Comparison of ENCODE assay signal across 30 mouse cellular contexts in genomic region chr12:106514057-106514456, GRCm38 (mm10).
DNase-seq lines count a peak whose midpoint lies in the region; ATAC-seq and TF ChIP-seq lines count a peak whose summit lies in the region.
"Had no signal": no experiment of that assay in that cellular context is flagged by ENCODE, and none has a peak within 500 bp of the region (broad histone marks: within the 10 kb centered on the region; RNA-seq: fewer than 3 reads in every experiment).

No protein-coding gene starts in this region.

- TF ChIP-seq CTCF in intestine, postnatal 0 days (IDR thresholded peaks at IDR 0.05; ENCODE audit: low read depth): no peak

- H3K27ac ChIP-seq in intestine, embryonic 14.5 days (ENCODE audit: low read depth): no peak overlapping the region
- no peak overlapping the region for H3K27ac ChIP-seq in intestine, postnatal 0 days (ENCODE audit: low read depth, low read length)
- 0 out of 2 replicates have a peak overlapping the region, but pooled peaks have one; percentile 33 for H3K27ac ChIP-seq in midbrain, embryonic 10.5 days (replicated peaks)
- H3K27ac ChIP-seq in midbrain, embryonic 14.5 days (replicated peaks; ENCODE audit: low read depth, low read length): no peak overlapping the region
- no peak overlapping the region for H3K27ac ChIP-seq in intestine, embryonic 15.5 days
- H3K27ac ChIP-seq: forebrain, embryonic 10.5 days; heart, embryonic 15.5 days; hindbrain, embryonic 13.5 days had no signal

- no peak overlapping the region for H3K4me3 ChIP-seq in intestine, embryonic 14.5 days (ENCODE audit: low read depth, low read length)
- H3K4me3 ChIP-seq in intestine, postnatal 0 days (ENCODE audit: low read depth, low read length): no peak overlapping the region
- H3K4me3 ChIP-seq in midbrain, embryonic 10.5 days: no peak overlapping the region
- no peak overlapping the region for H3K4me3 ChIP-seq in midbrain, embryonic 14.5 days (replicated peaks; ENCODE audit: low read depth, low read length)
- H3K4me3 ChIP-seq in intestine, embryonic 15.5 days (replicated peaks): no peak overlapping the region
- H3K4me3 ChIP-seq: forebrain, embryonic 10.5 days; forebrain, embryonic 15.5 days; heart, embryonic 12.5 days; heart, embryonic 15.5 days; hindbrain, embryonic 10.5 days; hindbrain, embryonic 13.5 days had no signal

- no peak overlapping the region for H3K9ac ChIP-seq in intestine, embryonic 14.5 days (ENCODE audit: low read length)
- no peak overlapping the region for H3K9ac ChIP-seq in intestine, postnatal 0 days (ENCODE audit: low read depth, low read length)
- H3K9ac ChIP-seq in midbrain, embryonic 14.5 days (replicated peaks; ENCODE audit: low read length): no peak overlapping the region
- H3K9ac ChIP-seq in intestine, embryonic 15.5 days: no peak overlapping the region
- H3K9ac ChIP-seq: forebrain, embryonic 15.5 days; heart, embryonic 12.5 days; heart, embryonic 15.5 days; hindbrain, embryonic 13.5 days had no signal

- ATAC-seq in intestine, embryonic 14.5 days (replicated peaks; ENCODE audit: low FRiP score, low TSS enrichment, low read depth): peak; percentile 55; the same call in 1 of the 2 replicates
- ATAC-seq in intestine, postnatal 0 days: no peak
- no peak for ATAC-seq in midbrain, embryonic 14.5 days (ENCODE audit: low FRiP score, low TSS enrichment)
- ATAC-seq in intestine, embryonic 15.5 days: peak; percentile 75
- ATAC-seq: hindbrain, embryonic 16.5 days; Patski had no signal

- intact Hi-C loops in left cerebral cortex, postnatal 14 days (cut with DNase I): no loop called here

- H3K9me3 ChIP-seq in intestine, embryonic 14.5 days (ENCODE audit: control insufficient read depth, low read length): no peaks in the 10 kb centered on the region
- no peaks in the 10 kb centered on the region for H3K9me3 ChIP-seq in intestine, postnatal 0 days (ENCODE audit: control insufficient read depth)
- H3K9me3 ChIP-seq in midbrain, embryonic 10.5 days (replicated peaks): no peaks in the 10 kb centered on the region
- H3K9me3 ChIP-seq in midbrain, embryonic 14.5 days (ENCODE audit: control insufficient read depth, low read length): no peaks in the 10 kb centered on the region
- no peaks in the 10 kb centered on the region for H3K9me3 ChIP-seq in intestine, embryonic 15.5 days
- H3K9me3 ChIP-seq: forebrain, embryonic 10.5 days; forebrain, embryonic 15.5 days; heart, embryonic 12.5 days; heart, embryonic 15.5 days; hindbrain, embryonic 10.5 days; hindbrain, embryonic 13.5 days had no signal

- H3K4me1 ChIP-seq in intestine, embryonic 14.5 days (replicated peaks; ENCODE audit: control insufficient read depth, insufficient read depth, low read length): no peaks in the 10 kb centered on the region
- H3K4me1 ChIP-seq in intestine, postnatal 0 days (replicated peaks; ENCODE audit: control insufficient read depth, insufficient read depth, low read length): no peaks in the 10 kb centered on the region
- peaks cover 21% of the 10 kb centered on the region for H3K4me1 ChIP-seq in midbrain, embryonic 10.5 days
- H3K4me1 ChIP-seq in midbrain, embryonic 14.5 days (ENCODE audit: control insufficient read depth, insufficient read depth, low read length): no peaks in the 10 kb centered on the region
- no peaks in the 10 kb centered on the region for H3K4me1 ChIP-seq in intestine, embryonic 15.5 days (replicated peaks)
- H3K4me1 ChIP-seq: heart, embryonic 15.5 days had no signal

- no peak overlapping the region for H3K4me2 ChIP-seq in intestine, embryonic 14.5 days (ENCODE audit: low read length)
- no peak overlapping the region for H3K4me2 ChIP-seq in intestine, postnatal 0 days (replicated peaks; ENCODE audit: low read depth)
- H3K4me2 ChIP-seq in midbrain, embryonic 14.5 days (ENCODE audit: low read length): no peak overlapping the region
- no peak overlapping the region for H3K4me2 ChIP-seq in intestine, embryonic 15.5 days (replicated peaks)
- H3K4me2 ChIP-seq: forebrain, embryonic 15.5 days; heart, embryonic 12.5 days; heart, embryonic 15.5 days; hindbrain, embryonic 13.5 days had no signal

- no peaks in the 10 kb centered on the region for H3K36me3 ChIP-seq in intestine, embryonic 14.5 days (ENCODE audit: control insufficient read depth, insufficient read depth, low read length)
- no peaks in the 10 kb centered on the region for H3K36me3 ChIP-seq in intestine, postnatal 0 days (ENCODE audit: control insufficient read depth, insufficient read depth)
- no peaks in the 10 kb centered on the region for H3K36me3 ChIP-seq in midbrain, embryonic 10.5 days
- no peaks in the 10 kb centered on the region for H3K36me3 ChIP-seq in midbrain, embryonic 14.5 days (ENCODE audit: control insufficient read depth, insufficient read depth, low read length)
- no peaks in the 10 kb centered on the region for H3K36me3 ChIP-seq in intestine, embryonic 15.5 days
- H3K36me3 ChIP-seq: forebrain, embryonic 10.5 days; forebrain, embryonic 15.5 days; G1E; heart, embryonic 12.5 days; heart, embryonic 15.5 days; hindbrain, embryonic 10.5 days; hindbrain, embryonic 13.5 days had no signal

- WGBS in intestine, embryonic 14.5 days: 63% methylated on average over 11 of the region's 11 CpGs
- 43% methylated on average over 11 of the region's 11 CpGs for WGBS in intestine, postnatal 0 days
- WGBS in midbrain, embryonic 10.5 days: 76% methylated on average over 11 of the region's 11 CpGs
- 70% methylated on average over 11 of the region's 11 CpGs for WGBS in midbrain, embryonic 14.5 days
- 58% methylated on average over 11 of the region's 11 CpGs for WGBS in intestine, embryonic 15.5 days

- DNase-seq in intestine, embryonic 14.5 days (ENCODE audit: low spot score): no peak
- no peak for DNase-seq in midbrain, embryonic 10.5 days (ENCODE audit: low spot score)
- no peak for DNase-seq in midbrain, embryonic 14.5 days
- peak; percentile 12 for DNase-seq in R1 (ENCODE audit: low read depth, low spot score)
- no peak for DNase-seq in left cerebral cortex, postnatal 14 days (ENCODE audit: low spot score in 2 of 2)
- DNase-seq in urinary bladder, adult 2 months (ENCODE audit: low spot score): no peak
- DNase-seq: adrenal gland, adult 2 months; adrenal gland, postnatal 14 days; B cell, adult 2 months; cerebellum, adult 11 months; cerebellum, adult 2 months; cerebellum, adult 9-11 months; cerebellum, postnatal 25 days; embryo, embryonic 11 days; gastrocnemius, postnatal 25 days; heart, adult 18-20 months; heart, postnatal 10 days; heart, postnatal 36 days had no signal

- no peaks in the 10 kb centered on the region for H3K27me3 ChIP-seq in intestine, embryonic 14.5 days (replicated peaks; ENCODE audit: control insufficient read depth, insufficient read depth, low read length)
- H3K27me3 ChIP-seq in intestine, postnatal 0 days (replicated peaks; ENCODE audit: control insufficient read depth, insufficient read depth, low read length): no peaks in the 10 kb centered on the region
- no peaks in the 10 kb centered on the region for H3K27me3 ChIP-seq in midbrain, embryonic 10.5 days (ENCODE audit: low read depth, poor library complexity, severe bottlenecking)
- H3K27me3 ChIP-seq in midbrain, embryonic 14.5 days (ENCODE audit: control insufficient read depth, insufficient read depth, low read length): no peaks in the 10 kb centered on the region
- H3K27me3 ChIP-seq in intestine, embryonic 15.5 days (replicated peaks): no peaks in the 10 kb centered on the region
- H3K27me3 ChIP-seq: CH12.LX; forebrain, embryonic 15.5 days; Patski had no signal

Comparison
In these comparisons a context has a peak if more than half of its experiments do, and no peak if none do; other contexts are left out.
1. ATAC-seq: peak in intestine, embryonic 14.5 days (single experiment) and intestine, embryonic 15.5 days (single experiment); none in intestine, postnatal 0 days (single experiment) and midbrain, embryonic 14.5 days (single experiment).